Mouse (Mus musculus) left cerebral cortex, postnatal 36 days (tissue): ENCODE data around the gene Lyz1. TPM values are rescaled to one million over a fixed set of nuclear protein-coding genes. Genes with fewer than 3 reads are reported as not detected.
"Not testable (repeated sequence)": the region's sequence is repeated elsewhere in the genome, so short reads cannot be mapped to it uniquely, and the experiment has no call there.

ENCODE experiments used
- DNase-seq, 2 experiments: peaks; one replicate each; pipeline ENCODE4 v3.0.0; 2021 to 2022; ENCODE audit warnings: low spot score in 2 of 2, mixed read lengths in 1 of 2
- intact Hi-C: fragments of 180-260 bp; cut with DNase I; formaldehyde crosslinking; loops from one replicate; pipeline ENCODE4 v1.15.1; 2025
- total RNA-seq, 2 experiments: library from RNA; stranded (reverse); gene quantifications; 2 replicates each; pipeline ENCODE4 v1.2.3; 2021

Gene Lyz1
- total RNA-seq, 2 experiments from 2014 or later = 1.5 to 1.7 TPM

DNA sequence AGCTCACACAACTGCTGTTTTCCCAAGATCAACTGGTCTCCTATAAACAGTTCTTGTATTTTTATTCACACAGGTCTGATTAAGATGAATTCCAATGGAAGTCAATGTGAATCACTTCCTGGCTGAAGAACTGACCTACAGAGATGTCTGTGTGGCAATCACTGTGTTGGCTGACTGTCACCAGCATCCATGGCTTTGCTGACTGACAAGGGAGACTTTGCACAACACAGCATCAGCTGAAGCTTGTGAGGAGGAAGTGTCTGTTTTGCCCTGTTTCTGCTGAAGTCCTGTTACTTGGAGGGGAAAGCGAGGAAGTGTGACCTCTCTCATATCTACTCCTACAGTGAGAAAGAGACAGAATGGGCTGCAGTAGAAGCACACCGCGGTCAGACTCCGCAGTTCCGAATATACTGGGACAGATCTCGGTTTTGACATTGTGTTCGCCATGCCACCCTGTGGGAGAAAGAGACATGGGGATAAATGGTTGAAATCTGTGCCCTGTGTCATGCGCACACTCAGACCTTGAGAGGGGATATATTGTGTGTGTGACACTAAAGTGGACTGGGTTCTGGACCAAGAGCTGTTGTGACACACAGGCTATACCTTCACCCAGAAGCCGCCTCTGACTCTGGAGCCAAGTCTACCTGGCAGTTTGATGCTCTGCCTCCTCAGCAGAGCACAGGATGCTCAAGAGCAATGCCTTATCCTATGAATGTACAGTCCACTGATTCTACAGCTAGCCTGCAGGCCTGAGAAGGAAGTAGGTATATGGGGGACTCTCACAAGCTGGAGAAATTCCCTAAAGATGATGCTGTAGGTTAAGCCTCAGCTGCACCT lies 4.3 kb downstream of the Lyz1 start:
- intact Hi-C loops = no loop called here
- DNase-seq = no peak

DNA sequence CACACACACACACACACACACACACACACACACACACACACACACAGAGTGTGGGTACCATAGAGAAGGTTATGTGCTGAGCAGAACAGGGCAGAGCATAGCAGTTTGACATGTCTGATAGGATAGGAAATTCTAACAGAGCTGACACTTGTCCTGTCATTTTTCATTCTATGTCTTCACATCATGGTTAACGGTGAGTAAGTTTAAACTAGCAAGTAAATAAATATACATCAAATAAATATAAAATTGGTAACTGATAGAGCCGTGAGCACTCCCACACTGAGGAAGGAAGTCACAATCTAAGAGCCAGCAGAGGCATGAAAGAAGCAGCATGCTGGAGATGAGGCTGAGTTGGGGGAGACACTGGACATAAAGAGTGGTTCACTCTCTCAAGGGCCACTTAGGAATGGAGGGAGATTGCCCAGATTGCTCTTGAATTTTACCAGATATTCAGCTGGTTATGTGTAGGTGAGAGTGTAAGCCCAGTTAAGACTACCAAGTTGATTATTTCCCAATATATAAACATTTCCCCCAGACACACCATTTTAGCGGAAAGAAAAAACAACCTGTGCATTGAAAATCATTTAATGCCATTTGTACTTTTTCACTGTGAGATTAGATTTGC lies 5.3 kb downstream of the Lyz1 start:
- intact Hi-C loops = no loop called here
- DNase-seq = no peak

GRCm38 (mm10) chr10:117286366-117286970 lies 6.2 kb downstream of the Lyz1 start:
- intact Hi-C loops = no loop called here
- DNase-seq = no peak

DNA sequence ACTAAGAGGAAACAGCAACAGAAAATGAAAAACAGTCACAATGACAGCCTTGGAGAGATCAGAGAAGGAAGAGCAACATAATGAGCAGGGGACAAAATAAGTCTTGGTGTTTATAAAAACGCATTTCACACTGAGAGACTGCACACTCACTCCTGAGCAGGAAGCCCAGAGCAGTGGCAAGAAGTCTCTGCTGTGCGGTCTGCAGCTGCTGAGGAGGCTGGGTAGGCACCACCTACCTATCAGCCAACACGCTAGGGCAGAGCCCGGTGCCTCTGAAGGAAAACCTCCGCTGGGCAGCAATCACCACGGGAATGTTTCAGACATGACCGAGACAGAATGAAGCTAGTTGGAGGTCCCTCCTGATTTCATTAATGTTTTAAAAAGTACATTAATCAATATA lies 7.1 kb downstream of the Lyz1 start:
- DNase-seq, intact Hi-C loops: not testable (repeated sequence)

- intact Hi-C loops = no loop called here
- DNase-seq = no peak
Measured at GRCm38 (mm10) chr10:117284578-117285520, 7.8 kb downstream of the Lyz1 start.

GRCm38 (mm10) chr10:117283871-117284577 lies 8.6 kb downstream of the Lyz1 start:
- intact Hi-C loops = no loop called here
- DNase-seq = no peak

- DNase-seq, intact Hi-C loops: not testable (repeated sequence)
Measured at GRCm38 (mm10) chr10:117283196-117283595, 9.5 kb downstream of the Lyz1 start.

GRCm38 (mm10) chr10:117282551-117282950 lies 10.1 kb downstream of the Lyz1 start:
- intact Hi-C loops = no loop called here

GRCm38 (mm10) chr10:117282049-117282448 lies 10.6 kb downstream of the Lyz1 start, which contains the start of gene Lyz2:
Gene Lyz2 (minus strand): TSS chr10:117282321.
- DNase-seq = no peak
- intact Hi-C loops = no loop called here

More at GRCm38 (mm10) chr10:117282551-117282950, 10.1 kb downstream of the Lyz1 start:
- no peak for DNase-seq

- intact Hi-C loops = no loop called here
- no peak for DNase-seq
Measured at GRCm38 (mm10) chr10:117281381-117281920, 11.2 kb downstream of the Lyz1 start.

DNA sequence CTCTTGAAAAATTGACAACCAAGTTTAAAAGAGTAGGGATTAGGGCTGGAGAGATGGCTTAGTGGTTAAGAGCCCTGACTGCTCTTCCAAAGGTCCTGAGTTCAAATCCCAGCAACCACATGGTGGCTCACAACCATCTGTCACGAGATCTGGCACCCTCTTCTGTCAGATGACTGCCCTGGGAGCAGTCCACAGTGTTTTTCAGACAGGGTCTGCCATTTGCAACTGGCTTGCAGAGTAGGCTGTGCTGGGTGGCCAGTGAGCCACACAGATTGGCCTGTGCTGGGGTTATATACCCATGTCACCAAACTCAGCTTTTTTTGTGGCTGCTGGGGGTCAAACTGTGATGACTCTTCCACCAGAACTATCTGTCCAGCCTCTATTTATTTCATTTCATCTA lies 12.7 kb downstream of the Lyz1 start:
- no peak for DNase-seq
- intact Hi-C loops = no loop called here

- DNase-seq, intact Hi-C loops: not testable (repeated sequence)
Measured at GRCm38 (mm10) chr10:117278510-117278909, 14.2 kb downstream of the Lyz1 start.

- DNase-seq, intact Hi-C loops: not testable (repeated sequence)
Measured at GRCm38 (mm10) chr10:117277779-117278178, 14.9 kb downstream of the Lyz1 start.

- intact Hi-C loops = no loop called here
- no peak for DNase-seq
Measured at GRCm38 (mm10) chr10:117275681-117276369, 16.8 kb downstream of the Lyz1 start.

DNA sequence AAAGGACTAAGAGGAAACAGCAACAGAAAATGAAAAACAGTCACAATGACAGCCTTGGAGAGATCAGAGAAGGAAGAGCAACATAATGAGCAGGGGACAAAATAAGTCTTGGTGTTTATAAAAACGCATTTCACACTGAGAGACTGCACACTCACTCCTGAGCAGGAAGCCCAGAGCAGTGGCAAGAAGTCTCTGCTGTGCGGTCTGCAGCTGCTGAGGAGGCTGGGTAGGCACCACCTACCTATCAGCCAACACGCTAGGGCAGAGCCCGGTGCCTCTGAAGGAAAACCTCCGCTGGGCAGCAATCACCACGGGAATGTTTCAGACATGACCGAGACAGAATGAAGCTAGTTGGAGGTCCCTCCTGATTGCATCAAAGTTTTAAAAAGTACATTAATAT lies 18.0 kb downstream of the Lyz1 start:
- DNase-seq, intact Hi-C loops: not testable (repeated sequence)

DNA sequence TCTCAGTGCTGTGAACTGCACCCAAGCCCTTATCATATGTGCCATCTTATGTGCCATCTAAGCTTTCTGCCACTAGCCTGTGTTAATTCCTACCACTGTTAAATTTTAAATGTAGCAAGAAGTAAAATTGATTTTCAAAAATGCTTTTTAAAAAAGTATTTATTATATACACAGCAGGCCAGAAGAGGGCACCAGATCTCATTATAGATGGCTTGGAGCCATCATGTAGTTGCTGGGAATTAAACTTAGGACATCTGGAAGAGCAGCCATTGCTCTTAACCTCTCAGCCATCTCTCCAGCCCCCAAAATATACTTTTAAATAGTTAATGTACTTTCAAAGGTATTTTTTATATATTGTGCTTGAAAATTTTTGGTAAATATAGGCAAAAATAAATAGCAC lies 20.6 kb downstream of the Lyz1 start:
- intact Hi-C loops = no loop called here
- DNase-seq = no peak

GRCm38 (mm10) chr10:117259870-117260269 lies 32.8 kb downstream of the Lyz1 start:
- intact Hi-C loops = no loop called here
- no peak for DNase-seq

DNA sequence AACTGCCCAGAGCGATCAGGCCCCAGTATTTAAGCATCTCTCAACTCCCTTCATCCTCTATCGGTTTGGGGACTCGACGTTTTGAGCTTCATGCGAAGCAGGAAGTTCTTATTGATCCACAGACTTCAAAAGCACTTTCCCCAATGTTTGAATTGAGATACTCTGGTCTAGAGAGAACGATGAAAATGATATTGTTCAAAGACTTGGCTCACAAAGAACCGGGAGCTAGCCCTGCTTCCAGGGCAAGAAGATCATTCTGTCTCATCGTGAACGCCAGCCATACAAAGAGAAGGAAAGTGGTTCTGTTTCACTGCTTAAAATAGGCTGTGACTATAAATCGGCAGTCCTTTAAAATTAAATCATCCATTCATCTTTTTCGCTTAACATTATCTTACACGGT lies 54.1 kb downstream of the Lyz1 start, which contains the start of gene 9530003J23Rik:
9530003J23Rik (minus strand) TSS at position 101 of the 400 bp plus-strand sequence.
- DNase-seq = no peak
- intact Hi-C loops = no loop called here
